Mouse (Mus musculus) spleen, adult 2 months (tissue): ENCODE data around the gene Gadl1. TPM values are rescaled to one million over a fixed set of nuclear protein-coding genes. Genes with fewer than 3 reads are reported as not detected.

ENCODE experiments used
- DNase-seq, 2 experiments: peaks; one replicate each; pipeline versions ENCODE4 v3.0.0 to v3.0.0-alpha.2; 2012 to 2021; ENCODE audit warnings: low spot score in 2 of 2, low read depth in 1 of 2
- H3K27ac ChIP-seq: fragments of 200-500 bp; 2 replicates; pipeline ENCODE4 v1.5.1; 2012; ENCODE audit warnings: low read length, inconsistent platforms; ENCODE audit not compliant: insufficient read depth
- H3K27me3 ChIP-seq: fragments of 200-500 bp; 2 replicates; pipeline ENCODE4 v1.6.1; 2012; ENCODE audit warnings: mild to moderate bottlenecking, moderate library complexity, low read length, inconsistent platforms; ENCODE audit not compliant: control insufficient read depth, insufficient read depth
- H3K36me3 ChIP-seq: fragments of 200-500 bp; 2 replicates; pipeline ENCODE4 v1.6.1; 2012; ENCODE audit warnings: mild to moderate bottlenecking, low read length, inconsistent platforms; ENCODE audit not compliant: control insufficient read depth, insufficient read depth
- H3K4me1 ChIP-seq: fragments of 200-500 bp; 2 replicates; pipeline ENCODE4 v1.6.1; 2011; ENCODE audit warnings: inconsistent platforms; ENCODE audit not compliant: control insufficient read depth, insufficient read depth, insufficient read length
- H3K4me3 ChIP-seq: fragments of 200-500 bp; 2 replicates; pipeline ENCODE4 v1.5.1; 2011; ENCODE audit warnings: mild to moderate bottlenecking, inconsistent platforms; ENCODE audit not compliant: insufficient read depth, insufficient read length; ENCODE audit errors: extremely low read depth
- CTCF ChIP-seq: fragments of 200-500 bp; IDR thresholded peaks from 2 replicates; pipeline ENCODE4 v1.5.1; 2011; ENCODE audit warnings: mild to moderate bottlenecking, inconsistent platforms; ENCODE audit not compliant: insufficient read depth, insufficient read length, insufficient replicate concordance; ENCODE audit errors: extremely low read depth
- POLR2A ChIP-seq: fragments of 200-500 bp; IDR thresholded peaks from 2 replicates; pipeline ENCODE4 v1.6.1; 2011; ENCODE audit warnings: low read depth, low read length, inconsistent platforms
- WGBS: fragments of 180-500 bp; shearing (Covaris S2); methylation state at CpG from one replicate; pipeline ENCODE4 v1.1.7; 2018; 5-methylcytosine and 5-hydroxymethylcytosine counted together
- polyA plus RNA-seq: library from polyadenylated mRNA; depleted of rRNA; stranded (reverse); fragments of >200 nt; gene quantifications from 2 replicates; pipeline ENCODE4 v1.2.3, GENCODE M21; 2012

Gene Gadl1
- polyA plus RNA-seq, 1 experiment = not detected

DNA sequence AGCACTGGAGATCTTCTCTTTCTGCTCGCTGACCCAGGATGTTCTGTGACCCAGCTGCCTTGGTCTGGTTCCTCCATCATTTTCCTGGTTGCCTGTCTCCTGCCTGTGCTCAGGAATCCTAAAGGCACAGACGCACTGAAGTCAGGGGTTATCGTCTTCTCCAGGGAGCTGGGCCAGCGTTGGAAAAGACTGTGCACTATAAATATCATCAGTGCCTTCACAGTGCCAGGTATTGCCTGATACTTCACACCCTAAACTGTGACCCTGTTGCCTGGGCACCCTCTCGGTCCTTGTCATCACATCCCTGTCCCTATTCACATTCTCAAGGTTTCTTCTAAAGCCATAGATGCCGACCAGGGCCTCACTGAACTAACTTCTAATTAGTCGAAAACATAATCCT lies 210.7 kb downstream of the Gadl1 start:
- Histone ChIP-seq H3K27ac (no peak overlapping the region), H3K27me3 (no peaks in the 10 kb centered on the region), H3K4me1 (peaks cover 21% of the 10 kb centered on the region; the same call in 1 of the 2 replicates), H3K36me3 (peaks cover 46% of the 10 kb centered on the region), H3K4me3 (no peak overlapping the region)
- 89% methylated on average over 7 of the region's 7 CpGs for WGBS
- TF ChIP-seq POLR2A (no peak), CTCF (no peak)
- no peak for DNase-seq

DNA sequence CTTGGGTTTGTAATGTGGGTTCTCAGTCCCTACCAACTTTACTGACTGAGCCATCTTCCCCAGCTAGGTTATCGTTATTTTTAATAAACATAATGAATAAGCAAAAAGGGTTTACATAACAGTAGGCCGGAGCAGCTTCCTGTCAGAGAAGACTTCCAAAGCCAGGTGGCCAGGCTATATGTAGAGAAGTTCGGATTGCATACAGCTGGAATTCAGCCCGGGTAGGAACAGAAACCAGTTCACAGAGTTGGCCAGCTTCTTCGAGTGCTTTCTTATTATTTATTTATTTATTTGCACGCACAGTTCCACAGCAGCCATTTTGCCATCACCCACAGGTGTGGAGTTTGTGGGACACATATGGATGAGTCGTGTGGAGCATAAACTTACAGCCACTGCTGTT lies 212.2 kb downstream of the Gadl1 start:
- H3K27ac ChIP-seq = peak overlapping the region; percentile 69
- no peak overlapping the region for H3K4me3 ChIP-seq
- H3K27me3 ChIP-seq = no peaks in the 10 kb centered on the region
- WGBS = 79% methylated on average over 7 of the region's 7 CpGs
- peaks cover 54% of the 10 kb centered on the region for H3K36me3 ChIP-seq
- peaks cover 21% of the 10 kb centered on the region; the same call in 1 of the 2 replicates for H3K4me1 ChIP-seq
- TF ChIP-seq POLR2A (no peak), CTCF (no peak)
- no peak for DNase-seq

DNA sequence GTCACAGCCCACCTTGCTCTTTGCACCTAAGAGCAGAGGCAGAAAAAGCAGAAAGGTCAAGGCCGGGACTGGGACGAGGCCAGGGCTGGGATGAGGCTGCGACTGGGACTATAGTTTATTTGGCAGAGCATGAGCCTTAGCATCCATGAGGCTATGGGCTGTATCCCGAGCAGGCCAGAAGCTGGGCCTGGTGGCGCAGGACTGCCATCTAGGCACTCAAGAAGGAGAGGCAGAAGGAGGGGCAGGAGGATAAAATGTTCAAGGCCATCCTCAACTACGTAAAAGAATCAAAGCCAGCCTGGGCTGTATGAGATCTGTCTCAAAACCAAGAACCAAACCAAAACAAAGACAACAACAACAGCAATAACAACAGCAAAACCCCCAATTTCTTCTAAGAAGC lies 213.3 kb downstream of the Gadl1 start:
- H3K27ac ChIP-seq = peak overlapping the region; percentile 69
- TF ChIP-seq CTCF (no peak), POLR2A (no peak)

DNA sequence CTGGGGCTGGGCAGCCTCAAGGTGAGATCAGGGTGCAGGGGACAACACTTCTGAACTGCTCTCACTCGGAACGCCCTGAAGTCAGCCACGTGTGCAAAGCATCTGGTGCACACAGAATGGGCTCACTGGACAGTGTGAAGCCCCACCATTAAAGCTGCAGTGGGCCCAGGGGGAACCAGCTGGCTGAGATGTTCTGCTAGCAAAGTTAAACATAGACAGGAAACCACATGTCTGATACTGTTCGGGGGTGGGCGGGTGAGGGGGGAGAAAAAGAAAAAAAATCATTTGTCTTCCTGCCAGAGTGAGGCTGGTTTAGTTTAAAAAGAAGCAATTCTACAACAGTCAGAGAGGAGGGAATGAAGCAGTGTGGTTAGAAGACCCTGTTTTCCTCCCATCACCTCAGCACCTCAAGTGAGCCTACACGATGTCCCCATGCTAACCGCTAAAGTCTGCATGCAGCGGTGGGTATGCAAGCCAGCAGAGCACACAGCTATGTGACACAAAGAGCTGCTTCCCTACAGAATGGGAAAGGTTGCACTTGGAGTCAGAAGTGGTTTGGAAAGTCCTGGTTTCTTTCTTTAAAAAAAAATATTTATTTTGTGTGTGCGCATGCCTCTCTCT lies 213.8 kb downstream of the Gadl1 start:
- 9% methylated on average over 9 of the region's 9 CpGs for WGBS

More for the DNA sequence above, 213.3 kb downstream of the Gadl1 start:
- Histone ChIP-seq H3K27me3 (no peaks in the 10 kb centered on the region), H3K36me3 (peaks cover 58% of the 10 kb centered on the region), H3K4me3 (no peak overlapping the region), H3K4me1 (peaks cover 21% of the 10 kb centered on the region; the same call in 1 of the 2 replicates)
- 70% methylated on average over 6 of the region's 6 CpGs for WGBS
- DNase-seq = no peak

More for the DNA sequence above, 213.8 kb downstream of the Gadl1 start:
- peaks cover 21% of the 10 kb centered on the region; the same call in 1 of the 2 replicates for H3K4me1 ChIP-seq
- H3K27me3 ChIP-seq = no peaks in the 10 kb centered on the region
- no peak for TF ChIP-seq CTCF
- DNase-seq = peak in 1 of 2 experiments; percentile 59
- peaks cover 59% of the 10 kb centered on the region for H3K36me3 ChIP-seq
- peak overlapping the region; percentile 78 for H3K27ac ChIP-seq
- no peak overlapping the region for H3K4me3 ChIP-seq
